Mouse (Mus musculus) adrenal gland, adult 18-20 months (tissue): ENCODE measurements around the gene Camta1. TPM values are rescaled to one million over a fixed set of nuclear protein-coding genes. Genes with fewer than 3 reads are reported as not detected.
A peak's percentile ranks its signal among the peaks of the same experiment; 100 is the strongest.

Source experiments
- DNase-seq, 2 experiments: peaks; one replicate each; pipeline ENCODE4 v3.0.0; 2021 to 2022; ENCODE audit warnings: low spot score in 2 of 2
- total RNA-seq, 2 experiments: library from RNA; stranded (reverse); gene quantifications; 1 replicate in 1 of 2; 2 replicates in 1 of 2; pipeline ENCODE4 v1.2.3; 2021

Camta1 gene
- total RNA-seq, 2 experiments from 2014 or later = 37.2 to 38.2 TPM

DNA sequence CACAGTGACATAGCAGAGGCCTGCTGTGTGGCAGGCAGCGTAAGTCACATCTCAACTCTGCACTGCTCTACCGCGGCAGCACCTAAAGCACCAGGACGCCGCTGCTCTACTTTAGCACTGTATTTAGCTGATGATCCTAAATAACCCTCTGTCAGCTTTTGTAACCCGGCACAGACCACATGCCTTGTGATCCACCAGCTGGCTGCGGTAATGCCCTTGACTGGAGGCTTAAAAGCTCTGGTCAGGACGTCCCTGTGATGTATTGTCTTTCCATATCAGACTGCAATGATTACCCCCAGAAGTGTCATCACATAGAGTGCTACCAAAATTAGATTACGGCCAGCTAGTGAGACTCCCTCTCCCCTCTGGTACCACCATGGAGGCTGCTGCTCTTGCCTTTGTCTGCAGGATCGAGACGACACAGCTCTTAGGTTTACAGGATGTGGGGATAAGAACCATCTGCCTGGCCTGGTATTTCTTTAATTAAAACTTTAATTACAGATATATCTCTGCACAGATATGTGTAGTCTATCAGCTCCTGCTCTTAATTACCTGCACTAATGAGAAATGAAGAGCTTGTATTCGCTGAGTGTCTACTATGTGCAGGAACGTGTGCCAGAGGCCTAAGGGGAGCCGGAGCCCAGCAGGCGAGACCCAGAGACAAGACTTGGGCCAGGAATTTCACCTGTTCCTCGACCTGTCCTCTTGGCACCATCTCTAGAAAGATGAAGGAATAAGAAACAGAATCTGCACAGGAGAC, 74.5 kb downstream of the Camta1 start:
- no peak for DNase-seq

DNA sequence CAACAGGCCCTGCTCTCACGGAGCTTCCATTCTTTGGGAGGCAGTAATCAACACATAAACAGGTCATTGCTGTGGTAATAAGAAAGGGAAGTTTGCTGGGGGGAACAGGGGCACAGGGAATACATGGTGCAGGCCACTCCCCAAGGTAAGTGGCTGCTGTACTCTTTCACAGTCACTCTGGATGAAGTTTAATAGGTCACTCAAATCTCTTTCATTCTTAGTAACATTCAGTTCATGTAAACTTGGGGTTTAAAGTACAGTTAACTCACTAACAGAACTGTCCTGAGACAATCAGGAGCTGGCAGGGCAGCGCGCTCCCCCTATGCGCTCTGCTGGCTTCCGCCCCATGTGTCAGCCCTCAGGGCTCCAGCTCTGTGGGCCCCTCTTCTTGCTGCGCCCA, 81.2 kb downstream of the Camta1 start:
- DNase-seq = no peak

DNA sequence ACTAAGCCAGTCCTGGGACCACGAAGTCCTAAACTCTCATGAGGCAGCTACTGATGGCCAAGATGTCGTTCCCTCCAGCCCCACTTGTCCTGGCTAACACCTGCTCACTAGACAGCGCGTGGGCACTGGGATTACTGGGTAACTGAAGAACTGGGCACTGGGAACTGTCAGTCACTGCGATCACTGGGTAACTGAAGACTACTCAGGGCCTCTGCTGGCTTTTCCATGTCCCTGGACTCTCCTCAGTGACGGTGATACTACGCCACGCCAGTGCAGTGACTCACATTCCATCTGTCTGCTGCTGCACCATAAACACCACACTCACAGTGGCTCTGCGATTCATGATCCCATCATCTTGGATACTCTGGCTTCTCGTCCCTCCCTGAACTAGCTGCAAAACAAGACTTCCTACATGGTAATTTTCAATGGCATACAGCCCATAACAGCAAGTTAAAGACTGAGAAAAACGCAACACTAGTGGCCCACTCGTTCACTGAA, 81.7 kb downstream of the Camta1 start:
- no peak for DNase-seq

DNA sequence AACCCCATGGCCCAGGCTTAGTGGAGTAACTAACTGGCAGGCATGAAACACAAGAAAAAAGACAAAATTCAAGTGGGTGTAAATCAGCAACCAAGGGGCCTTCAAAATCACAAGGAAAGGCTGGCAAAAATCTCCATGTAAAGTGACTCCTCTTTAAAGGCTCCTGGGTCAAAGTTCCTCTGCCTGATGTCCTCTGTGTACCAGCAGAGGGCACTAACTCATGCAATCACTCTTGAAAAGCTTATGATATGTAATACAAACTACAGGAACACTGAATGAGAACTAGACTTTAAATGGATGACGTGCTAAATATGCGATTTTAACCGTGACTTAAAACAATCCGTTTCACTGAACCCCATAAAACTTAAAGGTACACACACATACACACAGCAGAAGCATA, 83.2 kb downstream of the Camta1 start:
- no peak for DNase-seq

DNA sequence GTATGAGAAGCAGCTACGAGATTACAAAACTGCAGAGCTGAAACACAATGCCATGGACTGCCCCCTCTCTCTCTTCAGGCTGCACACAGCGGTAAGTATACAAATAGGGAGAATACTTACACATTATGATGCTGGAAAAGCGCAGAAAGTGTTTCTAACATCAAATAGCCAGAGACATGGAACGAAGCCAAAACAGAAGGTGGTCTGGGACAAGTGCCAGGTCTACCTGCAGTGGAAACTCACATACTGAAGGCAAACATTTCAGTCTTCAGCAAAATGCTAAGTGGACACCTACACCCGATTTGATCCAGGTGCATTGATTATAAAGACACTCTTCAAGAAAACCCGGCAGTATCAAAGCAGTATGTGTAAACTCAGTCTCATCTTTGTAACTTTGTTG, 84.2 kb downstream of the Camta1 start:
- no peak for DNase-seq

DNA sequence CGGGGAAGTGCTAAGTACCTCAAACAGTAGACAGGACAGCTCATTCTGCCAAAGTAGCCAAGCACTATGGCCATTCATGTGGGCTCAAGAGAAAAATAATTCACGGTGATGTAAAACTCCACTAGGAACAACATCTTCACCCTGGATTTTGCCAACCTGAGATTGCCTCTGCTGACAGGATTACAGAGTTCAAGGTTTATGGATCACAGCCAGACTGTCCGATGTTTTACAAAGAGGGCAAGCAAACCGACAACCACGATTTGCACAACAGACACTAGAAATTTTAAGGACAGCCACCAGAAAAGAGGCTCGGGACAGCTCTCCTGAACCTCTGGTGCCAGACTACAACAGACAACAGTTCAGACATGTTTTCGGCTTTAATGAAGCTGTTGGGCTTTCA, 86.2 kb downstream of the Camta1 start:
- DNase-seq = no peak

DNA sequence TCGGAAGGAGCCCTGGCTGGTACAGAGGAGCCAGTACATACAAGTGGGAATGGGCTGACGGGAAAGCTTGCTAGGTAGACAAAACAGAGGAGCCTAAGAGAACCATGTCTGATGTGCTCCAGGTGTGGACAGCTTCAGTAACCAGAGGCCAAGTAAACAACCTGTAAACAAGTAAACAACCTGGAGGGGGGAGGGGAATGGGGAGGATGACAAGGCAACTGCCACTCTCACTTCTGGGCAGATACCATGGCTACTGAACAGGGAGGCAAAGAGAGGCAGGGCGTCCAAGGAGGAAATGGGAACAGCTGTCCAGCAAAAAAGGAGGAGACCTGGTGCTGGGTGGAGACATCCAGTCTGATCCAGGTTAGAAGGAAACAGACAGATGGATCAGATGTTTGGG, 88.0 kb downstream of the Camta1 start:
- DNase-seq = no peak

DNA sequence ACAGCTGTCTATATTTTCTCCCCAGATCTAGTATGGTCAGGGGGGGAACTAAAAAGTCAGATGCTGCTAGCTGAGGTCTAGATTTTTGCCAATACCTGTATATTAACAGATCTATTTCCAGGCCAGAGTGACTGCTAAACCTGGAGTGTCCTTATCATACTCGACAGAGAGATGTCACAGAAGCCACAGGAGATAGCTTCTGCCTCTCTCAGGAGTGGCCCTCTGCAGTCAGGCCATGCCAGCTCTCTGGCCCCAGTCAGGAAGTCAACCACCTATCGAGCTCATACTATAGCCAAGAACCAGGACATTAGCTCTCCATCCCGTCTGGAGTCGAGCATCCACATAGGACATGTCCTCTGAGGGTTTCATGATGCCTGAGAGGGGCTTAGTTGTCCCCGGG, 88.7 kb downstream of the Camta1 start:
- no peak for DNase-seq

DNA sequence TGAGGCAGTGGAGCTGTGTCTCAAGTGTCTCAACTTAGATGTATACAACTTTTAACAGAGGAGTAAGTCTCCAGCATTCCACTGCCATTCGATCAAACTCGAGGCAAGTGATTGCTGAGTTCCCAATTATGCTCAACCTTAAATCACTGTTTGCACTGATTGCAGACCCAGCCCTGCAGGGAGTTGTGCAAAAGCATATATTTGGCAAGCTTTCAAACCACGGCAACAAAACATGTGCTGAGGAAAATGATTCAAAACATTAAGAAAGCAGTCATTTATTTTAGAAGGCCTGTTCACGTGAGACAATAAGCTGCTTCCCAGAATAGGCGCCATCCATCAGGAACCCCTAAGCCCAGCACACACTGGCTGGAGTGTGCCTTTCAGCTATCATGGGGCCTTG, 91.0 kb downstream of the Camta1 start:
- no peak for DNase-seq

DNA sequence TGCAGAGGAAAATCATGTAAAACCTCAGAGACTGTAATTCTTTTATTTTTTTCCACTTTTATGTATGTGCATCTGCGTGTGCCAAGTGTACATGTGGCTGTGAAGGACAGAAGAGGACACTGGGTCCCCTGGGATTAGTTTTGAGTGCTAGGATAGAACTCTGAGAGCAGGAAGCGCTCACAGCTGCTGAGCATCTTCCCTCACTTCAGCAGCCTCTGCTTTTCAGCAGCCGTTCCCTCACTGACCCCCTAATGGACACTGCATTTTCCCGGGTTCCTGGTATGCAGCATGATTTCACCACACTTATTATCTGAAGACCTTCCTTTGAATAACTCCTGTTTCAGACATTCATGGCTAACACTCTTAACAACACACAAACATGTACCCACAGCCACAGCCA, 93.9 kb downstream of the Camta1 start:
- no peak for DNase-seq

DNA sequence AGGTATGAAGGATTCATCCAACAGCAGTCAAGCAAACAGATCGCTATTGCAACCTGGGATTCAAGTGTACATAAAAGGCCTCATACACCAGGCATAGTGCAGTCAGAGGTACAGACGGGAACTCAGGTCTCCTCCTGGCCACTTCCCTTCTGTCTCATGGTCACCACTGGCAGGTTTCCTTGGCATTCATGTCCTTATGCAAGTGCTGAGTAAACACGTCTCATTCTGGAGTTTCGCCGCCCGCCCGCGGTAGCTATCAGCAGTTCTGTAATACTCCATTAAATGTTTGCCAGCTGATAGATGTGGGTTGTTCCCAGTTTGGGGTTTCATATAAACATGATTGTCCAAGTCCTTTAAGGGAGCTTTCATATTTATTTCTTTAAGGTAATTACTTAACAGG, 94.3 kb downstream of the Camta1 start:
- no peak for DNase-seq

DNA sequence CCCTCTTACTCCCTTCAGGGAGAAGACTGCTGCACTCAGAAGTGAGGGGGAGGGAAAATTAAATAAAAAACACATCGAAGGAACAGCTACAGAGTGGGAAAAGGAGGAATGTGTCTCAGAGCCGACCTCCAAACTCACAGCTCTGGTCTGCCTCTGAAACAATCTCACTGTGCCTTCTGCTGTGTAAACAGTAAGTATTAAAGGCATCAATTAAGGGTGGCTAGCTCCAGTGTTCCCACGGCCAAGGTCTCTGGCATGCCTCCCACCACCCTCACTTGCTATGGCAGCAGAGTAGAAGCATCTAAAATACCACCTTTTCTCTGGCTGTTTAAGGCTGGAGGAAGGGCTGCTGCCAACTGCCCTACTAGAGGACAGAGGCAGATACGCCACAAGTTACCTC, 96.3 kb downstream of the Camta1 start:
- DNase-seq = no peak

DNA sequence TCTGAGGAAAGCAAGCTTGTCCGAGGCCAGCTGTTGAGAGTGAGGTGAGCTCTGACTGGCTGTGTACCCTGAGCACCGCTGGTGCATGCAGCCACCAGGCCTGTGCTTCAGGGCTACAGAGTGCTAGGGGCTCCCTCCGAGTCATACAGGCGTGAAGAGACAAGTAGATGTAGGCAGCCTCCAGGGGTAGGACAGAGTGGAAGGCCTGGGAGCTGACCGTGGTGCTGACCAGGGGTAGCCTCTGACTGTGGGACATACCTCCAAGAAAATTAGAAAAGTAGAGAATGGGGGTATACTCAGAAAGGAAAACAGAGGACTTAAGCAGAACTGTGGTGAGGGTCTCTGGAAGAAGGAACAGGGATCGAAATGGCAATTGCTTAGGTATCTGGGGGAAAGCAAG, 97.7 kb downstream of the Camta1 start:
- peak in 1 of 2 experiments; percentile 7 for DNase-seq

DNA sequence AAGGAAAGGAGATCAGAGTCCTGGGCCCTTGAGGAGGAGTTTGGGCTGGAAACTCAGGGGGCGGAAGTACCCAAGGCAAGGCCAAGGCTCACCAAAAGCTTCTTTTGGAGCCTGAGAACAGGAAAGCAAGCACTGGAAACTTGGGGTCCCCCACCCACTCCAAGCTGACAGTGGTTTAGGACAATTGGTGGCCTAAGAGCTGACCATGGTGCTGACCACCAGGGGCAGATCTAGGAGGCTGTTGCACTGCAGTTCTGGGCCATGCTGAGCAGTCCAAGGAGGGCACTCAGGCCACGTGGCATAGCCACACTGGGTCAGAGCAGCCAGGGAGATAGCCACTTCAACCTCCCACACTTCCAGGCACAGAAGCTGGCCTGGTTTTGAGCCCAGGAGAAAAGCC, 102.6 kb downstream of the Camta1 start:
- DNase-seq = no peak

DNA sequence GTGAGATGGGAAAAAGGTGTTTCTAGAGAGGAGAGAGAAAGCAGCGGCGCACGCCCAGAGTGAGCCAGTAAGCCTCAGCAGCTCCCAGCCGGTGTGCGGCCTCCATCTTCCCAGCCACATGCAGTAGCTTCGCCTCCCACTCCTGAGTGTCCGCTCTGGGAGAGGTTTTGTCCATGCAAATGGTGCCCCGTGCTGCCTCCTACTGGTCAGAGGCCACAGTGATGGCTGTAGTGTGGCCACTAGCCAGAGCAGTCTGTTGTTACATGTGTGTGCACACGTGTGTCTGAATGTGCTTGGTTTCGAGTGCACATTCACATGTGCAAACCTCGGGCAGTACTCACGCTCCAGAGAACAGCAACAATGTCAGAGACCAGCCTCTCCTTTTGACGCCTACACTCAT, 103.3 kb downstream of the Camta1 start:
- no peak for DNase-seq

DNA sequence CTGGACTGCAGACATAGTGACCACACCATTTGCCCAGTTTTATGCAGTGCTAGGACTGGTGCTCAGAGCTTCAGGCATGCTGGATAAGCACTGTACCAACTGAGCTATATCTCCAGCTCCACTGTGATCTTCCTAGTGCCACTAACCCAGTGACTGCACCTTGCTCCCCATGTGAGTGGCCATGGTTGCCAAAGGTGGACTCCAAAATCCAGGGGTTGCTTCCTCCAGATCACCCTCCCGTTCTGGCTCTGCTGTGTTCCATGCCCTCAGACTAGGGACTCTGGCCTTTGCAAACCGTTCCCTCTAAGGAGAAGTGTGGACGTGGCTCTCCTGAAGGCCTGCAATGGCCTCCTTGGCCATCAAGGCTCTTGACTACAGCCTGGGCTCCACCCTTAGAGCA, 104.4 kb downstream of the Camta1 start:
- DNase-seq = no peak

DNA sequence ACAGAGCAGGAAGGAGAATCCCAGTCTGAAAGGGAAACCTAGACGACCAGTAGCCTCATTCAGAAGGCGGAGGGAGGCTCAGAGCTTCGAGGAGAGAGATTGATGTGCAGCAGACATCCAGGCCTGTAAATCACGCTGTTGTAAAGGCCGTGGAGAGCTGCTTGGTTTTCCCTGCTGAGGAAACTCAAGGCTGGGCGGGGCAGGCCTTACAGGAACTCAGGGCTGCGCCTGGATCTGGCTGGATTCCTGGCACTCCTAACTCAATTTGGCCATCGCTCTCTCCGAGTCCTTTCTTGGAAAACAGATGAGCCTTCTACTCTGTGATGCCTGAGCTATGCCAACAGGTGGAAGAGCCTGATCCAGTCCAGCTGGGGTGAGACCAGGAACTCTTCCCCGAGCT, 105.3 kb downstream of the Camta1 start:
- DNase-seq = no peak

DNA sequence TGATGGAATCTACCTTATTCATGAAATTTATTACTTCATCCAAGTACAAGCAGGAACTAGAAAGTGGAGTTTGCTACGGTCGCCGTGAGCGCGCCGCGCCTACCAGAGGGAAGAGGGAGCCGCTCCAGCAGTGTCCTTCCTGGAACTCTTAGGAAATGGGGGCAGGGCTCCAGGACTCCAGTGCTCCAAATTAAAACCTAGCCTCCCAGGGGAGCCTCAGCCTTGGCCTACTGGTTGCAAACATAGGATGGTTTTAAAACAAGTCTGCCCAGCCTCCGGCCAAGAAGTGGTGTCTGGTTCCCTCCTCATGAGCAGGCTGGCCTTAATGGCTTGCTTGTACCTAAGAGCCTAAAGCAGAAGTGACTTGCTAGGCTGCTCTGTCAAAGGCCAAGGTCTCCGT, 108.4 kb downstream of the Camta1 start:
- no peak for DNase-seq

DNA sequence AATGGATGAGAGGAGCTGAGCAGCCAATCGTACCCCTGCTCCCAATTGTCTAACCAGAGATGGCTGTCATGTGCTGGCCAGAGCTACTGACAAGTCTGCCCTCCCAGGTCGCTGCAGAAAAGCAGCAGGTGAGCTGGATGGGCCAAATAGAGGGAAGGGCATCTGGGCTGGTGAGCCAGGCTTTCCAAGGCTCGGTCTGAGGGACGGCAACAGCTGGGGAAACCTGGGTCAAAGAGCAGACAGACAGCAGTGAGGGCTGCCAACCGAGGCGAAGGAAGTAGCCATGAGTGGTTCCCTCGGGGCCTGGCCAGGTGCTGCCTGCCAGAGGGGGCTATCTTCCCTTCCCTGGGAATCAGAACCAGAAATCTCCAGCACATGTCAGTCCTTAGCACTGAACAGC, 109.1 kb downstream of the Camta1 start:
- no peak for DNase-seq

DNA sequence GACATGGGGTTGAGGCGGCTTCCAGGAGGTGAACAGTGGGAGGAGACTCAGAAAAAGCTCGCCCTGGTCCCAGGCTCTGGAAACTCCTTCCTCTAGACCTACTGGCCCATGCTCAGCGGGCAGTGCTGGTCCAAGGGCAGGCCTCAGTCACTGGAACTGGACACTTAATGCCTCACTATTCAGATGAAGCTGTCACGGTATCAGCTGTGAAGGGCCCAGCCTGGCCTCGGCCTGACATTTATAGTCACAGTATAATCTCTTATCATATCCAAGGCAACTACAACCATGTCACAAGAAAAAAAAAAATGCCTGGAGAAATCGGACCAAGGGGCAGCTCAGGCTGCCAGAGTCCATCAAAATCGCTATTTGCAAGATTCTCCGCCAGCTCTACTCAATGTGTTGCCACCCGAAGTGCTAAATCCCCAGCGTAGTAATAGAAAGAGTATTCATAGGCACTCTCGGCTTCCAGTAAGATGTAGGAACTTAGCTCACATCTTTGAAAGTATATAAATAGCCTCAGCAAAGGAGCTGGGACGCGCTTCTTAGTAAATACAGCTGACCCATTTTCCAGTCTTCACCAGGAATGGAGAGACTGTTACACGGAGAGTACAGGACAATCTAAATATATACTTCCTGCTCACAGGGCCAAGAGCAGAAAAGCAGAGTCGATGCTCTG, 110.3 kb downstream of the Camta1 start:
- DNase-seq = no peak

DNA sequence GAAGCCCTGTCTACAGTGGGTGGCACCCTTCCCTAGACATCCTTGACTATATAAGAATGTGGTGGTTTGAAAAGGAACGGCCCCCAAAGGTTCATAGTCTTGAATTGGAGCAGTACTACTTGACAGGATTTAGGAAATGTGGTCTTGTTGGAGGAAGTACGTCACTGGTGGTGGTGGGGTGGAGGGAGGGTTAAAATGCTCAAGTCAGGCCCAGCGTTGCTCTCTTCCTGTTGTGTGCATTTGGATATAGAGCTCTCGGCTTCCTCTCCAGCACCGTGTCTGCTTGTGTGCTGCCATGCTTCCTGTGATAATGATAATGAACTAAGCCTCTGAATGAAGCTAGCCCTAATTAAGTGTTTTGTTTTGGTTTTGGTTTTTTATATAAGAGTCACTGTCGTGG, 114.0 kb downstream of the Camta1 start:
- DNase-seq = no peak

DNA sequence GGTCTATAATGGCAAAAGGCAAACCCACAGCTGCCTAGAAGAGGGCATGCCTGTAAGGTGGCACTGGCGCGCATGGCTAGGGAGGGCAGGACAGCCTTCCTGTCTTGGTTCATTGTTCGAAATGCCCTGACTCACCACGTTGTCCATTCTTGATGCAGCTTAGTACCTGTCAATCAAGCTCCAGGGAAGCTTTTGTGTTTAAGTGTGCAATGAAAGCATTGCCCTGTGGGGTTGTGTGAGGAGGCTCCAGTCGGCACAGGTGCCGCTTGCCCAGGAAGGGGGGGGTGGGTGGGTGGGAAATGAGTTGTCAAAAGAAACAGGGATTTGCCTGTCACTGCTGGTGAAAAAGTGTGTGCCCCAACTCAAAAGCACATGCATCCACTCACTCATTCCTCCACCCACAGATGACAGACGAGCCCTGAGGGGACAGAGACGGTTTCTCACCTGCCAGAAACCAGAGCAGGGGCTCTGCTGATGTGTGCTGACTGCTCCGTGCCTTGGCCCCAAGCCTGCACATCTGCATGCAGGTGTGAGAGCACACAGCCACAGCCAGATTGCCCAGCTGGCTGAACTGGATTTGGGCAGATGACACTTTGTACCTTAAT, 115.6 kb downstream of the Camta1 start:
- DNase-seq = no peak
